Mouse (Mus musculus) frontal cortex, postnatal 14 days (tissue): ENCODE results near the gene Cntfr.

Experiments used
- DNase-seq, 2 experiments: peaks; one replicate each; pipeline ENCODE4 v3.0.0; 2022; ENCODE audit warnings: low spot score in 2 of 2

The Cntfr gene

DNA sequence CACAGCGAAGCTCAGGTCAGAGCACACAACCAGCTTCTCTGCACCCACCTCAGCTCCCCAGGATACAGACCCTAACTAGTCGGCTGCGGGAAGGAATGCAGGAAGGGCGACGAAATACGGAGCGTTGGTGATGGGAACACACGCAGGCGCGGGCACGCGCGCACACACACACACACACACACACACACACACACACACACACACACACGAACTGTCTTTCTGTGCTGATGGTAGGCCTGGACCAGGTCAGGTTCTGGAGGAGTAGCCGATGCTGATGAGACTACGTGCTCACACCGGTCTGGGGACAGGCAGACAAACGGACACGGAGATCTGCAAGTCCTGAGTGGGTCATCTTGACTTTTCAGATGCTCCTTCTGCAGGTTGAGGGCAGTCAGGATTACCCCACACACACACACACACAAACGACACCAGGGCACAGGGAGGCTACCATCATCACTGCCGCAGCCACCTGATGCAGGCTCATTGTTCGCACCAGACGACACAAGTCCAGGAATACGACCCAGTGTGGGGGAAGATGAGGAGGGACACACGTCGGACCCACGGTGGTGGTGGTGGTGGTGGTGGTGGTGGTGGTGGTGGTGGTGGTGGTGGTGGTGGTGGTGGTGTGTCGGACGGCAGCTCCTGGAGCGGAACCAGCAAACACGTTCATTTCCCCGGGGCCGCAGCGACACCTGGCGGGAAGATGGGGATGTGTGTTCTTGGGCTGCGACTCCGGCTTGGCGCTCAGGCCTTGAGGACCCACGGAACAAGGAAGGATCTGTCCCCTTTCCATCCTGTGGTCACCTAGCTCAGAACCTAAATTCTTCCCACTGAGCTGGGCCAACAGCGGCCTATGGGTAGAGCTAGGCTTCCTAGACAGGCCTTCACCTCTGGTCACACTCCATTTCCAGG, at the start of gene Cntfr:
Gene Cntfr (minus strand): TSS at position 160 of the 912 bp plus-strand sequence.
- DNase-seq = peak in 1 of 2 experiments; percentile 87

DNA sequence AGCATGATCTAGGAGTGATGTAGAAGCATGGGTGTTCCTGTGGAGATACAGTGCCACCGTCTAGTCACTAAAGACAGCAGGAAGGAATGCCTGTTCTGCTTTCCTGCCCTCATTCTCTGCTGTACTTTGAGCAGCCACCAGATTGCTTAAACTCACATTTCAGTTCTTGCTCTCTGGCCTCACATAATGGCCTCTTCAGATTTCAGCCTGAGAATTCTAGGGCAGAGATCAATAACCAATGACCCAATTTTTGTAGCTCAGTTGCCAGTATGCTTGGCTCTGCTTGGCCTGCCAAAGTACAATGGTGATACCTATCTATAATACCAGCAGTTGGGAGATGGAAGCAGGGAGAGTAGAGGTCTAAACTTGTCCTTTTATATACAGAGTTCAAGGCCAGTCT, 48.1 kb upstream of the Cntfr start:
- DNase-seq = no peak

DNA sequence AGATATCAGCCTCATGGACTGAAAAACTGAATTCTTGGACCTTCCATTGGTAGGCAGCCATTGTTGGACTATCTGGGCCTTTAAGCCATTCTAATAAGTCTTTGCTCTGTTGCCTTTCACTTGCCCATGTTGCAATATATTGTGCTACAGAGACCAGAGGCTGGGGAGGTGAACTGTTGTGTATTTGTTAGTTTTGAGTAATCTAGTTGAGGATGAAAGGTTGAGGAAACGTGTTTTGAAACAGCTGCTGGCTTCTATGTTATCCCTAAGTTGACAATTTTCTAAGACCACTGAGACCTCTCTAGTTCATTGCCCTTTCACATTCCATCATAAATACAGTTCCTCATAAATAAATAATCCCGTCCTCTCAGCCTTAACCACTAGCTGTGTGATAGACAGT, 47.2 kb upstream of the Cntfr start:
- DNase-seq = no peak

DNA sequence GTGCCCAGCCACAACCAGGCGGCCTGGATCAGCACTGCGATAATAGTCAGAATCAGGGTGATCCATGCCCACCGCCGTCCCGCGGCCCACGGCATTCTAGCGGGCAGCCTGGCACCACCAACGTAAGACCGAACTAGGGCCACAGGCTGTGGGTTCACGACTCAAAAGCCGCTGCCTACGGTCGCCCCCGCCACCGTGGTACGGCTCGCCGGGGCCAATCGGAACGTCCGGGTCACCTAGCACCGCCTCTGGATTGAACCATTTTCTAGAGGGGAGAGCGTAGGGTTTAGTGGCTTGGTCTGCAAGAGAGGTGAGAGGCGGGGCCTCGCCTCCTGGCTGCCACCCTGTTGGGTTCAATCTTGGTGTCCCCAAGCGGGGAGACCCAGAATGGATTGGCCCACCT, 44.3 kb upstream of the Cntfr start:
- DNase-seq = peak; percentile 88 to 92

DNA sequence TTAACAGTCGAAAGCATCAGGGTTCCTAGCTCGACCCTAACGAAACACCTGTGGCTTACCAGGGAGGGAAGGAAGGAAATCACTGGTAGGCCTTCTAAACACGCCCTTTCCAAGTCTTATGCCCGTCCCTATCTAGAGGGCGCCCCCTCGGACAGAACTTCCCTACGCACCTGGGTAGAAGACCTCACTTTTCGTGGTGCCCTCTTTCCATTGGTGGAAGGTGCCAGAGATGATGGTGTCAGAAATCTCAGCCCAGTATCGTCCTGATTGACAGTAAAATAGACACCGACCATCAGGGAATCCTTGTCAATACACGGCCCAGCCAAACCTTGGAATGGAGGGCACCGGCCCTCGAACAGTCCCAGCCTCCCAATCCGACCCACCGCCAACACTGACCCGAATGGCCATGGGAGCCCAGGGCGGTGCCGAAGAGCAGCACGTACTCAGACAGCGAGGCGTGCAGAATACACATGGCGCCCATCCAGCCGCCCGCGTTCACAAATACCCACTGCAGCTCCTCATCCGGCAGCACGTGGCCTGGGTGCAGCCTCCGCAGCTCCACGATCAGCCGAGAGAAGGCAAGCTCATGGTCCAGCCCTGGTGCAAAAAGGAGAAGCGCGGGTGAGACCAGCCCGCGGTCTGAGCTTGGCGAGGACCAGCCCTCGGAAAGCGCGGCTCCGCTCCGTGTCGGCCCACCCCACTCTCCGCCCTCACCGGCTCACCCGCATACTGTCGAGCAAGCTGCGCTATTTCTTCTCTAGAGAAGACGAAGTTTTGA, 43.7 kb upstream of the Cntfr start:
- peak; percentile 58 to 64 for DNase-seq

DNA sequence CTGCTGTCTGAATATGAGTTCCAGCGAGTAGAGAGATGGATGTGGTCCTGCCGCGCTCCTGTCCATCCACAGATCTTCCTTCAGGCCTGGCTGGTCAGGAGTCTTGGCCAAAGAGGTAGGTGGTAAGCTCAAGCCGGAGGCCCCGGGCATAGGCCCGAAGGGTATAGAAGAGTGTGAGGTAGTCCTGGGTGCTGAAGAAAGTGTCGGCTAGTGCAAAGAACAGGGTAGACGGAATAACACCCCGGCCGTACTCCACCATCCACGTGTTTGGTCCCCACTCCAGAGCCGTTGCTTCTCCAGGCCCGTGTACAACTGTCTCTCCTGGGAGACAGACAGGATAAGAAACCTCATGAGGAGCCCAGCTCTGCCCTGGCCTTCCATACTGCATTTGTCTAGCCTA, 42.4 kb upstream of the Cntfr start:
- no peak for DNase-seq

DNA sequence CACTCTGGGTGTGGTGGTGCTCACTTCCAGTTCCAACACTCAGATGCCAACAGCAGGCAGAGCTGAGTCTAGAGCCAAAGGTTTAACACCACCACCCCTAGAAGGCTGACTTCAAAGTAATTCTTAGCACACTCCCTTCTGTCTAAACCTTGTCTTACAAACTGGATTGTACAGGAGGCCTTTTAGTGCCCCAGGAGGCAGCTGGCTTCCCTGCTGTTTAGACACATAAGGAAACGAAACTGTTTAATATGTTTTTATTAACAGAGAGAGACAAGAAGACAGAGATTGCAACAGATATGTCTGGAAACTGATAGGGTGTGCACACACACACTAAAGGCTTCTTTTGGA, 41.3 kb upstream of the Cntfr start:
- no peak for DNase-seq

DNA sequence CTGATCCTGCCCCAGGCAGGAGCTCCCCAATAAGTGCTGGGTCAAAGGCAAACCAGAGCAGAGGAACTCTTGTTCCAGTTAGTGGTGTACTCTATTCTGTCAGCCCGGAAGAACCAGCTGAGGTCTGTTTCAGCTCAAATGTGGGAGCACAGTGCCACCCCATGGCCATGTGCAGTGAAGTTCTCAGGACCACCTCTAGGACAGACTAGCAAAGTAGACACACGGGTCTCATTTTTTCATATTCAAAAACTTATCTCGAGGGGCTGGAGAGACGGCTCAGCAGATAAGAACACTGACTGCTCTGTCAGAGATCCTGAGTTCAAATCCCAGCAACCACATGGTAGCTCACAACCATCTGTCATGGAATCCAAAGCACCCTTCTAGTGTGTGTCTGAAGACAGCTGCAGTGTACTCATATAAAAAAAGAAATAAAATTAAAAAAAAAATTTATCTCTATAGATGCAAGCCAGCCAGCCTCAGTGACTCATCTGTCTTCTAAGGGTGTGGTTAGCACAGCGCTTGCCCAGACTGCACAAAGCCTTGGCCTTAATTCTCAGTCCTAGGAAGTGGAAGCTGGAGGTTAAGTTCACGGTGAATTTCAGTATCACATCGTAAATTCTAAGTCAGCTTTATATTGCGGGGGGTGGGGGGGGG, 40.8 kb upstream of the Cntfr start:
- peak; percentile 64 to 73 for DNase-seq

DNA sequence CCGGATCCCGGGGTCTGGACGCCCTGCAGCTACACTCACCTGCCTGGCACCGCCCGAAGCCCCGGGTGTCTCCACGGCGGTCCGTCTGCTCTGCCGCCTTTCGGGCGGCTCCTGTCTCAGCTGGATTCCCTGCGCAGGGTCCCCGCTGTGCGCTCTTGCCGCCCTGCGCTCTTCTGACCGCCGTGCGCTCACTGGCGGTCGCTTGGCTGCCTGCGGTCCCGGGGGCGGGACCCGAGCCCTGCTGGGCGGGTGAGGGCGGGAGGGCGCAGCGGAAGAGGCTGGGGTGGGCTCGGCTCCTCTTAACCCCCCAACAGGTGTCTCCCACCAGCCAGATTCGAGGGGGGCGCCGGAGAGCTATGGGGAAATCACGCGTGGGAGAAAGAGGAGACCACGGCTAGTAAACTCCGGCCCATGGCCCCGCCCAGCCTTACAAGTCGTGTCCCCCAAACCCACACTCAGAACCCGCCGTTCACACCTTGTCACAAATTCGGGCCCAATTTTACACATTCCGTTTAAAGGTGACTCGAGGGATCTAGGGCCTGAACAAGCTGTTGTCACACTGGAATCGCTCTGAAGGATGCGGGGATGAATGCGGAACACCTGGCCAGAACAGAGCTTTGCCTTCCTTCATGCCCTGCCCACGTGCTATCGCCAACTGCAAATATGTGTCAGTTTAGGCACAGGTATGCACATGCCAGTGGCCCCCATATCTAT, 34.3 kb upstream of the Cntfr start, which contains the start of gene Arid3c:
Gene Arid3c (minus strand): TSS at position 91 of the 714 bp plus-strand sequence.
- DNase-seq = no peak

DNA sequence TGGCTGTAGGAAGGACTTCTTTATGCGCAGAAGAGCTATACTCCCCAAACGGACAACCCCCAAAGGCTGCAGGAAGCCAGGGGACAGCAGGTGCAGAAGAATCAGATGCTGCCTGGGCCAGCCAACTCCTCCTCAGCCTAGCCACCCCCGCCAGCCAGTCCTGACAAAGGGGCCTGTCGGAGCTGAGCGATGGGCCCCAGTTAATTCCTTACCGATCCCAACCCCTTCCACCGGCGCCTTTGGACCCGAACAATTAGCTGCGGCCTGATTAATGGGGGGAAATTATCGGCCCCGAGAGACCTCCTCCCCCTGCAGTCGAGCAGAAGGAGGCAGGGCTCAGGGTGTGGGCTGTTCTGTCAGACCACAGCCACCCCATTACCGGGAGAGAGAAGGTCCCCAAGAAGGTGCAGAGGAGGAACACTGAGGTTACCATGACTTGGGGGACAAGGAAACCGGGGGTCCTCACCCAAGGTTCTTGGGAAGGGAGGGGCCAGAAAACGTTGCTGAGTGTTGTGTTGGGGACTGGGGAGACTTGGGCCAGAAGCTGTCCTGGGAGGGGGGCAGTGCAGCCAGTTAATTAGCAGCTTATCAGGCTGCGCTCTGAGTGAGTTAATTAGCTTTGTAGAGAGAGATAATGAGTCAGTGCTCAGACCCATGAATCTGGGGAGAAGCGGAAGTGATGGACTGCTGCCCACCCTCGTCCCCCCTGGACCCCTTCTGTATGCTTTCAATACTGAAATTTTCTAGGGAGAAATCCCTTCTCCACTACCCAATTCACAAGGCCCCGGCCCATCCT, 30.1 kb upstream of the Cntfr start:
- DNase-seq = no peak

DNA sequence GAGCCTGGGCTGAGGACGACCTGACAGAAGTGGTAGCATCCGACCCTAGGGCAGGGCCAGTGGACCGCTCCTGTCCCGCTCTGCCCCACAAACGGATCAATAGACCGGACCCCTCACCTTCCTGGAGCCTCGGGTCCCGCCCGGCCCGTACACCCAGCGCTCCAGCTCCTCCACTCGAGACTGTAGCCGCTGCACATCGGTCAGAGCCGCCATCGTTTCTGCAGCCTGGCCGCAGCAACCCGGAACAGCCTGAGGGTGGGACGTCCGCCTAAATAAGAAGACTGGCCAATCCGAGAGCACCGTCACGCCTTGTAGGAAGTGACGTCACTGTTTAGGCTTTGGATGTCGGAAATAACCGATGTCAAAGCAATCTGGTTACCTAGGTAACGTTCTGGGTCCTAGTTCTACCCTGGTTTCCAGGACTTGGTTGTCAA, 26.0 kb upstream of the Cntfr start, which contains the start of gene Dctn3:
Gene Dctn3 (minus strand): TSS at position 253 of the 434 bp plus-strand sequence.
- peak; percentile 84 to 91 for DNase-seq

DNA sequence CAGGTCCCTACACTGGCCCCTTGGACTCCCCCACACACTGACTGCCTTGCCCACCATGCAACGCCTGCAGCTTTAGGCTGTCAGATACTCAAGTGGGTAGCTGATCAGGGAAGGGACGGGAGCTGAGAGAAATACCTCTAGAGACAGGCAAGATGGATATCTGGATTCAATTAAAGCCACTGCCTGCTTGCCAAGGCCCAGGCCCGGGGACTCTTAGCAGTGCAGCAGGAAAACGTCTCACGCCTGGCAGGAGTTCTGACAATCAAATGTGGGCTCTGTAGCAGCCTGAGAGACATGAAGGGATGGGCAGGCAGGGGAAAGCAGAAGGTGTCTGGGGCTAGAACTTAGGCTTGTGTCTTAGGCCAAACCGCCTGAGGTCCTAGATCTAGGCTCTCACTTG, 19.9 kb upstream of the Cntfr start:
- DNase-seq = no peak

DNA sequence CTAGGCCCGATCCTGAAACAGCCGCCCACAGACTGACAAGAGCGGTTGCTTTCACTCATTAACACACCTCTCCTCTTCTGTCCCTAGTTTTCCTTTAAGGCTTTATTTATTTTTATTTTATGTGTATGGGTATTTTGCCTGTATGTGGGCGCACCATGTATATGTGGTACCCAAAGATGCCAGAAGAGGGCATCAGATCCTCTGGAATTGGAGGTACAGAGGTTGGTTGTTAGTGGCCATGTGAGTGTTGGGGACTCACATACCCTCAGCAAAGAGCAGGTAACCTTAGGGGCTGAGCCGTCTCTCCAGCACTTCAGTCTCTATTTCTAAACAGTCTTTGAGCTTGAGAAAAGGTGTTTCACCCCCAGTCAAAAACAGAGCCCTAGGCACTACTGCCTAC, 18.7 kb upstream of the Cntfr start:
- no peak for DNase-seq

DNA sequence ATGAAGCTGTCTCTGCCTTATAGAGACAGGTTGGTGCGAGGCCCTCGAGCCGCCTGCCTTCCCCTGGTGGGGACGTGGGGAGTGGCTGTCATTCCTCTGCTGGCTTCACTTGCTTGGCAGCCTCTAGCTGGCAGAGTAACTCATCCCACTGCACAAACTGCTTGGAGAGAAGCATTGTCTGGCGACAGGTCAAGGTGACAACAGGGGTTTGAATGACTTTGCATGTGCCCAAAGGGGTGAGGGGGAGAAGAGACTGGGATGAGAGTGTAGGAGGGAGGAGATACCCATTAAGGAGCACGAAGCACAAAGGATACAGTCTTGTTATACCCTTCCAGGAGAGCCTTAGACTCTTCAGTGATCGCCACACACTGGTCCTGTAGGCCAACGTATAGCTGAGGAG, 18.2 kb upstream of the Cntfr start:
- DNase-seq = no peak

DNA sequence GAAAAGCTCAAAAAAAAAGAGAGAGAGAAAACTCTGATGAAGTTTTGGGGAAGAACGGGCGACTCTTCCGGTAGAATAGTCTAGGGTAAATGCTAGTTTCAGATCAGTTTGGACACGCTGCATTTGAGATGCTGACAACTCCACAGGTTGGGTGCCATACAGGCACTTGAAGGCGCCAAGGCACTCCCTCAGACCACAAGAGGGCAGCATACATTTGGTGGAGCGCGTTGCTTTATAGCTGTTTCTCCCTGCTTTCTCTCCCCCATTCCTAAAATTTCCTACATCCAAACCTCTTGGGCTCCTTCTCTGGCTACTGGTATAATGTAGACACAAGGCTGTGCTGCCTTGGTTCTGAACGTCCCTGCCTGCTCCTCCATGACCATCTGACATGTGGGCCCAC, 17.4 kb upstream of the Cntfr start:
- DNase-seq = peak; percentile 59 to 65

DNA sequence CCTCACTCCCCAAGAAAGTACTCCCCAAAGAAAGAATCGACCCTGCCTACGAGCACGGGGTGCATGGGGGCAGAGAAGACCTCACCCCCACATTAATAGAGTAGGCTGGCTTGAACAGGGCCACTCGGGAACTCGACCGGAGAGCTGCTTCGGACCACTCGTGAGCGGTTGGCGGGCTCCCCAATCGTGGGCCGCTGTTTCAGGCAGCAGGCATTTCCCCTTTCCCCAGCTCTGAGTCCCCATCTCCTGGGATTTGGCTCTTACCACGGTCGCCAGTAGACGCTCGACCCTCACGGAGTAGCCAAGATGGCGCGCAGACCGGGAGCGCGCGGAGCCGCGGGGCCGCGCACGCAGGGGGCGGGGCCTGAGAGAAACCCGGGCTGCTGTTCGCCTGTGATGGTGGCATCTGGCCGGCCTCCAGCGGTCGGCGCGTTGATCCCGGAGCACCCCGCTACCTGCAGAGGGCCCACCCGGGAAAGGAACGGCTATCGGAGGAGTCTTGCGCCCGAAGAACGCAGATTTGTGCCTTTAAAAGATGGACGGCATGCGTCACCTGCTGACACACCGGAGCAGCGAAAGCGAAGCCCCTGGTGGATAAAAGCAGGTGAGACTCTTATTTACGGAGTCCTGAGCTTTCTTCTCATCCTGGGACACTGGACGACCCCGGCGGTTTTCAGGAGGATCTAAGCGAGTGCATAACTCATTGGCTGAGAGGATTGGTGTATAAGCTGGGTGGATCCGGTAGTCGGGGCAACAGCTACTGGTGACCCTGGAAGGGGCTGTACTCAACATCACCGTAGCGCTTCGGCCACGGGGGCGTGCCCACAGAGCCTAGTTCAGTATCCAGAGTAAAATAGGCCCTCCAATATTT, 16.5 kb upstream of the Cntfr start, which contains the start of gene Rpp25l:
Gene Rpp25l (minus strand): TSS at position 338 of the 871 bp plus-strand sequence.
- peak; percentile 72 to 81 for DNase-seq

DNA sequence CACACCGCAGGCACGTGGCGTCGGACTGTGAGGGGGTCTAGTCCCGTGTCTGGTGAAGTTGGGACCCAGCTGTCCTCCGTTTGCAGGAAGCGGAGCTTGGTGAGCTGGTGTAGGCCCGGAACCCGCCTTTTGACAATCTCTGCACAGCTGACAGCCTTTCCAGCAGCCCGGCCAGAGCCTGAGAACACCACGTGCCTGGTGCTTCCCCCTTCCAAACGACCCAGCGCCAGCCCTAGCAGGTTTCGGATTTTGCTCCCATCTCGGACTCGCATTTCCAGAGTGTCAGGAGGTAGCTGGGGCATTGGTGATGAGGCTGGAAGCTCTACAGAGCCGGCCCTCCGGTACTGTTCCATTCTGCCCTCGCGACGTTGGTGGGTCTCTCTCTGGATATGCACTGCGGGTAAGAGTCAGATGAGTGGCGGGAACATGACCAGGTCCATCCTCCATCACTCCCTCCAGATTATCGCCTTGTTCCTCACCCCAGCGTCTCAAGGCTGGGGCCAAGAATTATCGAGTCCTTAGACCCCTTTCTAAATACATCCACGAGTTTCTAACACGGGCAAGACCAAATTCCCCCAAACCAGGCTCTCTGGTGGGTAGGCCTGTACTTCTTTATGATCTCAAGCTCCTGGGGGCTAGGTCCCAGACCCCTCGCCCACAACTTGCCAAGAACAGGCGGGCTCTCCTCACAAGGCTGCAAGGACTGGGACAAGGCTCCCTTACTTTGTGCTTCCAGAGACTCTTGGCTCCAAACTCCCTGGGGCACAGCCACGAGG, 15.7 kb upstream of the Cntfr start:
- no peak for DNase-seq

DNA sequence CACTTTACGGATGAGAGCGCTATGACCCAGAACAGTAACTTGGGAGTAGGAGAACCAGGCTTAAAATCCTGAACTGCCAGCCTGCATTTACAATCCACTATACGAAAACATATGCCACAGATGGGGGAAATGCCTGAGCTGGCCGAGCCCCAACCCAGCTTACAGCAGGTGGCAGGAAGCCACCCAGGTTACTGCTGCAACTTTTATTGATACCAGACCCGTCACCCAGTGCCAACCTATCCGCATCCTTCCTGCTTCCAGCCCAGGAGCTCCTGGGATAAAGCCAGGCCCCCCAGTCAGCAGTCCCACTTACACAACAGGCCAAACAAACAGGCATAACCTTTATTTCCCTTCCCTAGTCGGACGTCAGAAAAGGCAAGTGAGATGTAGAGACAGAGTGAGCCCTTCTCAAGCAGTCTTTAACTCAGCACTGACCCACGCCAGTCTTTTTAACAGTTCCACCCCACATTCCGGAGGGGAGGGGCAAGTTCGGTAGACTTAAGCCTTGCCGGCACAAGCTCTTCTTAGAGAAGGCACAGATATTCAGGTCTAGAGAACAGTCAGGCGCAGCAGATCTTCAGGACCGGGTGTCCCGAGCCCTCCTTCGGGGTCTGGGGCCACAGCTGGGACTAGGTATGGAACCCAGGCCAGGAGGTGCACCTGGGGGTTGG, 15.0 kb upstream of the Cntfr start:
- no peak for DNase-seq
